Mouse (Mus musculus) lung, postnatal 0 days (tissue): ENCODE results near the gene 2410004P03Rik.

Source experiments
- CTCF ChIP-seq: IDR thresholded peaks from 2 replicates; pipeline ENCODE4 v1.5.1; 2016; ENCODE audit warnings: antibody characterized with exemption, mild to moderate bottlenecking
- EP300 ChIP-seq: IDR thresholded peaks from 2 replicates; pipeline ENCODE4 v1.6.1; 2016; ENCODE audit warnings: antibody characterized with exemption, mild to moderate bottlenecking, control low read depth

DNA sequence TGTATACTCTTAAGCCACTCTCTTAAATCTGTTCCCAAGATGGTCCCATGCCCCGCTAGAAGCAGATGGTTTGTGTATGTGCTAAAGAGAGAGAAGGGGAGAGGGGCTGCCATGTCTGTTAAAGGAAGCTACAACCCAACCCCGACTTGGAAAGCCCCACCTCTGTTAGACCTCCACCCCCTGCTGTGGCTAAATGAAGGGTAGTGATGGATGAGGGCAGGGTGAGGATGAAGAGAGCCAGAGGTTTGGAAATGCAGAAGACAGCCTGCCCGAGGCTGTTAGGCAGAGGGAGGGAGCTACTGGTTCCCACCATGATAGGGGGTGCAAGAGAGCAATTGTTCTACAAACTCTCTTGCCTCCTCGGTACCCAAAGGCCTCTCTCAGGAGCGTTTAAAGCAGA, 31.8 kb upstream of the 2410004P03Rik start:
- TF ChIP-seq EP300 (no peak), CTCF (no peak)
